Mouse (Mus musculus) E14TG2a.4 (cell line): Measurements from ENCODE around the gene Daw1.

Source experiments
- CTCF ChIP-seq: conservative IDR thresholded peaks from 2 replicates; pipeline ENCODE4 v1.5.1; 2014; ENCODE audit warnings: low read length
- NANOG ChIP-seq: IDR thresholded peaks from 2 replicates; pipeline ENCODE4 v1.6.1; 2014; ENCODE audit warnings: borderline replicate concordance, low read length, mixed read lengths
- POU5F1 ChIP-seq: IDR thresholded peaks from 2 replicates; pipeline ENCODE4 v1.6.1; 2014; ENCODE audit warnings: low read length, borderline replicate concordance

DNA sequence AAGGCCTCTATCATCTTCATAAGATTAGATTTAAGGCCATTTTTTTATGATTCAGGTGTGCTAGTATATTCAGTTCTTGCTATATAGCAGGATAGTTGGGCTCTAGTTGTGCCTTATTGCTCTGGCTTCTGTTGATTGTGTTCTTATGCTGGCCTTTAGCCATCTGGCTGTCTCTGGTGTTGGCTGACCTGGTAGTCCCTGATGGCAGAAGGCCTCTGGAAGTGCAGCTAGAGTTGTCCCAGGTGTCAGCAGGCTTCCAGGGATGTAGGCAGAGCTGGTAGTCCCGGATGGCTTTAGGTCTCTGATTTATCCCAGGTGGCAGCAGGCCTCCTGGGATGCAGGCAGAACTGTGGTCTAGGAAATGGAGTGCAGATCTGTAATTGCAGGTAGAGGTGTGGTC lies 16.4 kb downstream of the Daw1 start:
- TF ChIP-seq CTCF (no peak), NANOG (no peak), POU5F1 (no peak)
